Mouse (Mus musculus) cerebellum, adult (tissue): Measurements from ENCODE around the gene Nkap.
A peak's percentile ranks its signal among the peaks of the same experiment; 100 is the strongest.
"Not testable (repeated sequence)": the region's sequence is repeated elsewhere in the genome, so short reads cannot be mapped to it uniquely, and the experiment has no call there.

Source experiments
- ATAC-seq: cut with Nextera tagmentation; 2 replicates; pipeline ENCODE4 v1.9.2; 2017; ENCODE audit warnings: mild to moderate bottlenecking, moderate library complexity, mixed read lengths; ENCODE audit not compliant: insufficient number of reproducible peaks, low FRiP score, low TSS enrichment

The Nkap gene

GRCm38 (mm10) chrX:37126671-37127358 is at the start of gene Nkap:
TSS of gene Nkap (plus strand) at chrX:37126795.
- ATAC-seq: peak; percentile 84

- not testable (repeated sequence) for ATAC-seq
Observed at GRCm38 (mm10) chrX:37080345-37080744, 46.2 kb upstream of the Nkap start.

- ATAC-seq: no peak
Observed at GRCm38 (mm10) chrX:37081194-37081593, 45.4 kb upstream of the Nkap start.

GRCm38 (mm10) chrX:37084318-37084926 is 42.2 kb upstream of the Nkap start:
- no peak for ATAC-seq

- peak; percentile 96 for ATAC-seq
Observed at GRCm38 (mm10) chrX:37084927-37085660, 41.5 kb upstream of the Nkap start, which contains the start of gene Rpl39. TSS of gene Rpl39 (minus strand) at chrX:37085402.

- no peak for ATAC-seq
Observed at GRCm38 (mm10) chrX:37085665-37086064, 40.9 kb upstream of the Nkap start.

- no peak for ATAC-seq
Observed at GRCm38 (mm10) chrX:37088778-37089177, 37.8 kb upstream of the Nkap start.

GRCm38 (mm10) chrX:37091457-37091856 is 35.1 kb upstream of the Nkap start:
- ATAC-seq: no peak

- no peak for ATAC-seq
Observed at GRCm38 (mm10) chrX:37095106-37095768, 31.4 kb upstream of the Nkap start.

- ATAC-seq: no peak
Observed at GRCm38 (mm10) chrX:37098681-37099080, 27.9 kb upstream of the Nkap start.

GRCm38 (mm10) chrX:37103826-37104225 is 22.8 kb upstream of the Nkap start:
- ATAC-seq: no peak

GRCm38 (mm10) chrX:37109526-37110192 is 16.9 kb upstream of the Nkap start:
- peak; percentile 78 for ATAC-seq

- peak; percentile 100 for ATAC-seq
Observed at GRCm38 (mm10) chrX:37110193-37110880, 16.3 kb upstream of the Nkap start, which contains the start of gene Upf3b. TSS of gene Upf3b (minus strand) at chrX:37110322.

- ATAC-seq: no peak
Observed at GRCm38 (mm10) chrX:37110881-37111193, 15.8 kb upstream of the Nkap start.

- no peak for ATAC-seq
Observed at GRCm38 (mm10) chrX:37117085-37117484, 9.5 kb upstream of the Nkap start.

- no peak for ATAC-seq
Observed at GRCm38 (mm10) chrX:37119585-37119984, 7.0 kb upstream of the Nkap start.

- no peak for ATAC-seq
Observed at GRCm38 (mm10) chrX:37120212-37120611, 6.4 kb upstream of the Nkap start.

GRCm38 (mm10) chrX:37125511-37125910 is 1.1 kb upstream of the Nkap start:
- ATAC-seq: no peak

- no peak for ATAC-seq
Observed at GRCm38 (mm10) chrX:37141732-37142131, 15.1 kb downstream of the Nkap start.

- ATAC-seq: not testable (repeated sequence)
Observed at GRCm38 (mm10) chrX:37144498-37144897, 17.9 kb downstream of the Nkap start.
